Mouse (Mus musculus): ENCODE results near the gene Setd2.

GRCm38 (mm10) chr9:110622621-110623219 lies 90.3 kb downstream of the Setd2 start:
- no peak for TF ChIP-seq POLR2A (IDR thresholded peaks at IDR 0.05; ENCODE audit: extremely low read depth, insufficient read depth, low read length)
- no peak for TF ChIP-seq CTCF (IDR thresholded peaks at IDR 0.05; ENCODE audit: low read depth, low read length)
